Mouse (Mus musculus) duodenum, adult 2 months (tissue): ENCODE measurements around the gene Gk5. TPM values are rescaled to one million over a fixed set of nuclear protein-coding genes. Genes with fewer than 3 reads are reported as not detected.

Experiments used
- polyA plus RNA-seq: library from polyadenylated mRNA; depleted of rRNA; stranded (reverse); fragments of >200 nt; gene quantifications from 2 replicates; pipeline ENCODE4 v1.2.3, GENCODE M21; 2012; ENCODE audit warnings: low replicate concordance; rRNA removed

Gk5 gene
- polyA plus RNA-seq: 1.4 and 3.9 TPM in 2 replicates

DNA sequence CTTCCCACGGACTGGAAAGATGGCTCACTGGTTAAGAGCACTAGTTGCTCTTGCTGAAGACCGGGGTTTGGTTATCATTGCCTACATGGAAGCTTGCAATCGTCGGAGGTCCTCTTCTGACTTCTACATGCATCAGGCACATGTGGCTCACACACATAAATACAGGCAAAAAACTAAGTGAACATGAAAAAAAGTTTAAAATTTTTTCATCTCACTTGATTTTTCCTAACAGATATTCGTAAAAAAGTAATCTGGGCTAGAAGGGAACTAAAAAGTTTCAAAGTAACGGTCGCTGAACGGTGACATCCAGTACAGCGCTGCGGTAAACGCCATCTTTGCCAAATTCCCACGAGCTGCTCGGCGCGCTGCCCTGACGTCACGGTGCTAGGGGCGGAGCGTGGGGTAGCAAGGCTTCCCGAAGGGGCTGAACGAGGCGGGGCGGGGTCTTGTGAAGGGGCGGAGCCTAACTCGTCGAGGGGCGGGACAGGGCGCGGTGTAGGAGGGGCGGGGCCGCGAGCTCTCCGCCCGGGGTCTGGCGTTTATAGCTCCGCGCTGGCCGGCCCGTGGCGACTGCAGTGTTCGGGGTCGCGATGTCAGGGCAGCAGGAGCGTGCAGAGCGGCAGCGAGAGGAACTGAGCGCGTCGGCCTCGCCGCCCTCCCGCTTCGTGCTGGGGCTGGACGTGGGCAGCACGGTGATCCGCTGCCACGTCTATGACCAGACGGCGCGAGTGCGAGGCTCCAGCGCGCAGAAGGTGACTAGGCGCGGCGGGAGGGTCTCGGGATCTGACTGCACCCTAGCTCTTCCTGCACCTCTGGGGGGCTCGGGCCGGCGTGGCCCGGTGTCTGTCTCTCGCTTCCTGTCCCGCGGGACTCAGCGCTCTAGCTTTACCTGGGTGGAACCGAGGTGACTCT, at the start of gene Gk5:
Gene Gk5, plus strand, starts transcription at position 502 of the 912 bp plus-strand sequence.

DNA sequence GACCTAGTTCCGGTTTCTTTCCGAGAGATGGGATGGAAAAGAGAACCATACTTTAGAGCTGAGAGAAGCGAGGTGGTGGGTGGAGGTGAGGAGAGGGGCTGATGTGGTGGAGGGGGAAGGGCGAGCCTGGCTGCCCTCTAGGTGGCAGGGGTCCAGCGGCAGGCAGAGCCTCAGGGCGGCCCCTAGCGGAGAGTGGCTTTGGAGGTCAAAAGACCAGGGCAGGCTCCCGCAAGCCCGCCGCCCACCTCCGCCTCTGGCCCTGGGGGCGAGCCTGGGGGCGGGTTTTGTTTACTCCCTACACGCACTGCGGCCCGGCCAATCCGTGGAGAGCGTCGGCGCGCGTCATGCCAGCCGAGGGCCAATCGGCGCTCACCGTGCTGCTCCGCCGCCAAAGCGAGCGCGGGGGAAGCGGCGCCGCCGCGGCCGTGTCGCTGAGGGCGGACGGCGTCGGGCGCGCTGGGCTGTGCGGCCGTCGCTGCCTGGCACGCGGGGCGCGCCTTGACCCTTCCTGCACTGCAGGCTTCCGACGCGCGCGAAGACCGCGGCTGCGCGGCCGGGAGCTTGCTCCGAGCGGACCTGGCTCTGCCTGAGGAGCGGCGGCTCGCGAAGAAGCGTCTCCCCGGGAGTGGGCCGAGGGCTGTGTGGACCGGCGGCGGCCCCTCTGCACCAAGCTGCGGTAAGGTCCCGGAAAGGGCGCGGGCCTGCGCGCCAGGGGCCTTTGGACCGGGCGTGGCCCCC, 76.9 kb downstream of the Gk5 start, which contains the start of gene Tfdp2:
Gene Tfdp2, plus strand, starts transcription at position 391 of the 738 bp plus-strand sequence.

Other genes starting within 250 kb of the Gk5 start
- gene Xrn1, start 164.6 kb upstream of the Gk5 start, polyA plus RNA-seq: 0.85 and 0.90 TPM in 2 replicates
- gene Tfdp2, start 76.9 kb downstream of the Gk5 start, polyA plus RNA-seq: 15.9 and 17.6 TPM in 2 replicates
- gene Atp1b3, start 245.1 kb downstream of the Gk5 start, polyA plus RNA-seq: 23.9 and 35.7 TPM in 2 replicates